Mouse (Mus musculus) kidney, postnatal 0 days (tissue): Measurements from ENCODE around the gene Tnpo2. TPM values are rescaled to one million over a fixed set of nuclear protein-coding genes. Genes with fewer than 3 reads are reported as not detected.

Experiments
- ATAC-seq: fragments of 200-750 bp; cut with Nextera tagmentation; replicated peaks from 2 replicates; pipeline ENCODE4 v1.8.0; 2017; ENCODE audit warnings: low read depth, moderate number of reproducible peaks, moderate TSS enrichment, moderate library complexity; ENCODE audit not compliant: low FRiP score
- DNase-seq: peaks from one replicate; pipeline ENCODE4 v3.0.0-alpha.2; 2016; ENCODE audit warnings: low spot score
- H3K27ac ChIP-seq: fragments of 300-500 bp; sonication (generic); 2 replicates; pipeline ENCODE4 v1.5.1; 2014; ENCODE audit warnings: mild to moderate bottlenecking
- H3K27me3 ChIP-seq: fragments of 300-500 bp; sonication (generic); 2 replicates; pipeline ENCODE4 v1.6.1; 2014; ENCODE audit warnings: low read length, mixed read lengths; ENCODE audit not compliant: insufficient read depth
- H3K36me3 ChIP-seq: fragments of 300-500 bp; sonication (generic); 2 replicates; pipeline ENCODE4 v1.6.1; 2014; ENCODE audit warnings: low read length, mixed read lengths; ENCODE audit not compliant: insufficient read depth
- H3K4me1 ChIP-seq: fragments of 300-500 bp; sonication (generic); replicated peaks from 2 replicates; pipeline ENCODE4 v1.6.1; 2014; ENCODE audit warnings: antibody characterized with exemption, low read length, mixed read lengths; ENCODE audit not compliant: insufficient read depth
- H3K4me2 ChIP-seq: fragments of 300-500 bp; sonication (generic); 2 replicates; pipeline ENCODE4 v1.6.1; 2014; ENCODE audit warnings: mild to moderate bottlenecking, low read length, moderate library complexity, mixed read lengths
- H3K4me3 ChIP-seq: fragments of 300-500 bp; sonication (generic); replicated peaks from 2 replicates; pipeline ENCODE4 v1.5.1; 2014; ENCODE audit warnings: low read depth, low read length
- H3K9ac ChIP-seq: fragments of 300-500 bp; sonication (generic); 2 replicates; pipeline ENCODE4 v1.6.1; 2014; ENCODE audit warnings: low read depth, low read length
- H3K9me3 ChIP-seq: fragments of 300-500 bp; sonication (generic); replicated peaks from 2 replicates; pipeline ENCODE4 v1.6.1; 2016; ENCODE audit warnings: low read length, inconsistent platforms, mixed read lengths
- CTCF ChIP-seq: IDR thresholded peaks from 2 replicates; pipeline ENCODE4 v1.5.1; 2016; ENCODE audit warnings: antibody characterized with exemption, low read depth, mild to moderate bottlenecking, moderate library complexity
- WGBS: fragments of 180-500 bp; shearing (Covaris S2); extraction: QIAGEN DNeasy Blood & Tissue Kit; methylation state at CpG from one replicate; pipeline ENCODE4 v1.1.7; 2014; 5-methylcytosine and 5-hydroxymethylcytosine counted together
- polyA plus RNA-seq: library from polyadenylated mRNA; unstranded; fragments of >200 nt; fragmentation: Nextera tagmentation; extraction: Ambion mirVana; gene quantifications from 2 replicates; pipeline ENCODE4 v1.2.1, GENCODE M21; 2015

Gene Tnpo2
- polyA plus RNA-seq, result 19.0 and 19.4 TPM in 2 replicates

GRCm38 (mm10) chr8:85036718-85037365 lies at the start of gene Tnpo2:
TSS of gene Tnpo2 (plus strand) at chr8:85036915.
- peak; percentile 89 for ATAC-seq
- DNase-seq, result peak; percentile 99
- Histone ChIP-seq H3K27me3 (no peaks in the 10 kb centered on the region), H3K27ac (peak within 1 kb of the TSS; percentile 99), H3K9ac (peak within 1 kb of the TSS; percentile 89), H3K9me3 (no peaks in the 10 kb centered on the region), H3K36me3 (peaks cover 13% of the 10 kb centered on the region), H3K4me2 (peak within 1 kb of the TSS; percentile 99), H3K4me3 (peak within 1 kb of the TSS; percentile 85), H3K4me1 (peaks cover 13% of the 10 kb centered on the region)
- under 1% methylated on average over 59 of the region's 59 CpGs for WGBS
- TF ChIP-seq CTCF, result no peak

- H3K4me2 ChIP-seq, result no peak overlapping the region
- H3K27me3 ChIP-seq, result no peaks in the 10 kb centered on the region
- H3K4me1 ChIP-seq, result peaks cover 40% of the 10 kb centered on the region
- ATAC-seq (no peak), DNase-seq (no peak)
- no peak for TF ChIP-seq CTCF
- H3K36me3 ChIP-seq, result no peaks in the 10 kb centered on the region
- H3K9ac ChIP-seq, result no peak overlapping the region
- 81% methylated on average over 5 of the region's 5 CpGs for WGBS
- no peaks in the 10 kb centered on the region for H3K9me3 ChIP-seq
- no peak overlapping the region for H3K27ac ChIP-seq
- no peak overlapping the region for H3K4me3 ChIP-seq
Observed at GRCm38 (mm10) chr8:84987388-84987787, 49.3 kb upstream of the Tnpo2 start.

- H3K9me3 ChIP-seq, result no peaks in the 10 kb centered on the region
- peaks cover 38% of the 10 kb centered on the region for H3K4me1 ChIP-seq
- no peak overlapping the region for H3K4me2 ChIP-seq
- no peaks in the 10 kb centered on the region for H3K27me3 ChIP-seq
- WGBS, result 68% methylated on average over 2 of the region's 2 CpGs
- DNase-seq (no peak), ATAC-seq (no peak)
- H3K9ac ChIP-seq, result no peak overlapping the region
- no peak overlapping the region for H3K4me3 ChIP-seq
- no peak for TF ChIP-seq CTCF
- H3K27ac ChIP-seq, result no peak overlapping the region
- no peaks in the 10 kb centered on the region for H3K36me3 ChIP-seq
Observed at GRCm38 (mm10) chr8:84987903-84988302, 48.8 kb upstream of the Tnpo2 start.

GRCm38 (mm10) chr8:84989311-84989731 lies 47.4 kb upstream of the Tnpo2 start:
- Histone ChIP-seq H3K27me3 (no peaks in the 10 kb centered on the region), H3K4me2 (peak overlapping the region; percentile 83), H3K27ac (peak overlapping the region; percentile 96), H3K9me3 (no peaks in the 10 kb centered on the region), H3K36me3 (no peaks in the 10 kb centered on the region), H3K9ac (0 out of 2 replicates have a peak overlapping the region, but pooled peaks have one; percentile 2), H3K4me1 (peaks cover 33% of the 10 kb centered on the region), H3K4me3 (peak overlapping the region; percentile 56; the same call in 1 of the 2 replicates)
- ATAC-seq, result peak; percentile 31
- 4% methylated on average over 15 of the region's 15 CpGs for WGBS
- TF ChIP-seq CTCF, result 0 out of 2 replicates have a peak, but pooled peaks have one; percentile 4
- DNase-seq, result peak; percentile 82

- H3K9ac ChIP-seq, result peak overlapping the region; percentile 58
- peak; percentile 94 for DNase-seq
- no peaks in the 10 kb centered on the region for H3K9me3 ChIP-seq
- ATAC-seq, result peak; percentile 41
- peak overlapping the region; percentile 96 for H3K27ac ChIP-seq
- peak; percentile 87 for TF ChIP-seq CTCF
- H3K4me1 ChIP-seq, result peaks cover 28% of the 10 kb centered on the region
- H3K4me2 ChIP-seq, result peak overlapping the region; percentile 83
- H3K27me3 ChIP-seq, result no peaks in the 10 kb centered on the region
- H3K4me3 ChIP-seq, result peak overlapping the region; percentile 56
- 0 out of 2 replicates have a peak, but pooled peaks cover 4% of the 10 kb centered on the region for H3K36me3 ChIP-seq
- under 1% methylated on average over 15 of the region's 15 CpGs for WGBS
Observed at GRCm38 (mm10) chr8:84989810-84990209, 46.9 kb upstream of the Tnpo2 start.

GRCm38 (mm10) chr8:84990349-84990748 lies 46.4 kb upstream of the Tnpo2 start, which contains the start of gene Hook2:
TSS of gene Hook2 (plus strand) at chr8:84990603.
- peak within 1 kb of the TSS; percentile 96 for H3K27ac ChIP-seq
- H3K4me3 ChIP-seq, result peak within 1 kb of the TSS; percentile 56
- no peaks in the 10 kb centered on the region for H3K9me3 ChIP-seq
- H3K4me2 ChIP-seq, result peak within 1 kb of the TSS; percentile 83
- WGBS, result 0% methylated on average over 28 of the region's 28 CpGs
- peaks cover 23% of the 10 kb centered on the region for H3K4me1 ChIP-seq
- H3K36me3 ChIP-seq, result 0 out of 2 replicates have a peak, but pooled peaks cover 7% of the 10 kb centered on the region
- ATAC-seq, result peak; percentile 87
- peak within 1 kb of the TSS; percentile 69 for H3K9ac ChIP-seq
- H3K27me3 ChIP-seq, result no peaks in the 10 kb centered on the region
- DNase-seq, result peak; percentile 99
- peak; percentile 93 for TF ChIP-seq CTCF
